Mouse (Mus musculus) embryonic facial prominence, embryonic 11.5 days (tissue): ENCODE results near the gene Tmem120a. TPM values are rescaled to one million over a fixed set of nuclear protein-coding genes. Genes with fewer than 3 reads are reported as not detected.

Experiments
- ATAC-seq: fragments of 200-750 bp; cut with Nextera tagmentation; replicated peaks from 2 replicates; pipeline ENCODE4 v1.8.0; 2017; ENCODE audit warnings: low read depth; ENCODE audit not compliant: insufficient number of reproducible peaks, low FRiP score, low TSS enrichment
- DNase-seq: peaks from one replicate; pipeline ENCODE4 v3.0.0-alpha.2; 2015; ENCODE audit warnings: low spot score
- H3K27ac ChIP-seq: fragments of 300-500 bp; sonication (generic); replicated peaks from 2 replicates; pipeline ENCODE4 v1.5.1; 2014; ENCODE audit warnings: mild to moderate bottlenecking, low read depth, low read length, control low read depth
- H3K27me3 ChIP-seq: fragments of 300-500 bp; sonication (generic); 2 replicates; pipeline ENCODE4 v1.6.1; 2014; ENCODE audit warnings: mild to moderate bottlenecking, low read length, moderate library complexity, mixed read lengths; ENCODE audit not compliant: control insufficient read depth, insufficient read depth
- H3K36me3 ChIP-seq: fragments of 300-500 bp; sonication (generic); replicated peaks from 2 replicates; pipeline ENCODE4 v1.6.1; 2014; ENCODE audit warnings: low read depth, mild to moderate bottlenecking, low read length, moderate library complexity, mixed read lengths; ENCODE audit not compliant: control insufficient read depth, insufficient read depth
- H3K4me1 ChIP-seq: fragments of 300-500 bp; sonication (generic); 2 replicates; pipeline ENCODE4 v1.6.1; 2014; ENCODE audit warnings: low read length, mixed read lengths; ENCODE audit not compliant: control insufficient read depth, insufficient read depth
- H3K4me2 ChIP-seq: fragments of 300-500 bp; sonication (generic); 2 replicates; pipeline ENCODE4 v1.6.1; 2014; ENCODE audit warnings: low read depth, mild to moderate bottlenecking, control low read depth, low read length, moderate library complexity
- H3K4me3 ChIP-seq: fragments of 300-500 bp; sonication (generic); 2 replicates; pipeline ENCODE4 v1.5.1; 2014; ENCODE audit warnings: low read depth, low read length, control low read depth
- H3K9ac ChIP-seq: fragments of 300-500 bp; sonication (generic); replicated peaks from 2 replicates; pipeline ENCODE4 v1.6.1; 2014; ENCODE audit warnings: mild to moderate bottlenecking, control low read depth, low read length
- H3K9me3 ChIP-seq: fragments of 300-500 bp; sonication (generic); replicated peaks from 2 replicates; pipeline ENCODE4 v1.6.1; 2016; ENCODE audit warnings: mild to moderate bottlenecking, low read length, inconsistent platforms, mixed read lengths; ENCODE audit not compliant: control insufficient read depth
- WGBS: fragments of 180-500 bp; shearing (Covaris S2); extraction: QIAGEN DNeasy Blood & Tissue Kit; methylation state at CpG from one replicate; pipeline ENCODE4 v1.1.7; 2014; 5-methylcytosine and 5-hydroxymethylcytosine counted together
- polyA plus RNA-seq: library from polyadenylated mRNA; unstranded; fragments of >200 nt; fragmentation: Nextera tagmentation; extraction: Ambion mirVana; gene quantifications from 2 replicates; pipeline ENCODE4 v1.2.1, GENCODE M21; 2014

Gene Tmem120a
- polyA plus RNA-seq: 47.1 and 57.3 TPM in 2 replicates

DNA sequence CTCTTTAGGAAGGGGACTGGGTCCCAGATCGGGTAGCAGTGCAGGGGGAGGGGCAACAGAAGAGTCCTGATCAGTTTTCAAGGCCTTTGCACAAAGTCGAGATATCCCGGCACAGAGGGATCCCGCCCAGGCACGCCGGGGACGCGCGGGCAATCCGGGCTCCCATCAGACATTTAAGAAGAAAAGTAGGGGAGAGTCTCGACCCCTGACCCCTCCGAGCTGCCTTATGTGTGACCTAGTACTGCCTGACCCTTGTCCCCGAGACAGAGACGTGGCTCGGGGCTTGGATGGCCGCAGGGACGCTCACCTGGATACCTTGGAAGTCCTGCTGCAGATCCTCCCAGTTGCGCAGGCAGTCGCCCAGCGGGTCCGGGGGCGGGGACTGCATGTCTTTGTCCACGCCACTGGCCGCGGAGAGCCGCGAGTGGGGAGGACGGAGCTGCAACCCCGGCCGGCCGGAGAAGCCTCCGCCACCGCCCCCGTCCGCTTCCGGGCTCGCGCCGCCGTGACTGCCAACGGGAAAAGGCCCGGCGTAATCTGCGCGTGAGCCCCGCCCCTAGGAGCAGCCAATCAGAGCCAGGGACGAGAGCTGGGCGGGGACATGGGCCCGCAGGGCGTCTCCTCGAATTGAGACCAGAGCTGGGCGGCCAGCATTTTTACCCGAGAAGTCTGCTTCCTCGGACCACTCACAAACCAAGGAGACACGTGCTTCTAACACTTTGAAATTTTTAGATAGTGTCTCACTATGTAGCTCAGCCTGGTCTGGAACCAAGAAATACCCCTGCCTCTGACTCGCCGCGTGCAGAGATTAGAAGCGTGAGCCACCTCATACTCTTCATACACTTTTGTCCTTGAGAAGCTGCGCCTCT is at the start of gene Tmem120a:
Gene Tmem120a, minus strand, starts transcription at position 708 of the 869 bp plus-strand sequence.
- peak within 1 kb of the TSS; percentile 67 for H3K4me2 ChIP-seq
- no peak within 1 kb of the TSS; the same call in 1 of the 2 replicates for H3K27ac ChIP-seq
- ATAC-seq (peak; percentile 93), DNase-seq (peak; percentile 96)
- H3K4me3 ChIP-seq: peak within 1 kb of the TSS; percentile 52
- peaks cover 3% of the 10 kb centered on the region for H3K4me1 ChIP-seq
- WGBS: under 1% methylated on average over 56 of the region's 60 CpGs
- peak within 1 kb of the TSS; percentile 40 for H3K9ac ChIP-seq
- H3K9me3 ChIP-seq: no peaks in the 10 kb centered on the region
- H3K27me3 ChIP-seq: no peaks in the 10 kb centered on the region
- H3K36me3 ChIP-seq: no peaks in the 10 kb centered on the region; the same call in 1 of the 2 replicates

DNA sequence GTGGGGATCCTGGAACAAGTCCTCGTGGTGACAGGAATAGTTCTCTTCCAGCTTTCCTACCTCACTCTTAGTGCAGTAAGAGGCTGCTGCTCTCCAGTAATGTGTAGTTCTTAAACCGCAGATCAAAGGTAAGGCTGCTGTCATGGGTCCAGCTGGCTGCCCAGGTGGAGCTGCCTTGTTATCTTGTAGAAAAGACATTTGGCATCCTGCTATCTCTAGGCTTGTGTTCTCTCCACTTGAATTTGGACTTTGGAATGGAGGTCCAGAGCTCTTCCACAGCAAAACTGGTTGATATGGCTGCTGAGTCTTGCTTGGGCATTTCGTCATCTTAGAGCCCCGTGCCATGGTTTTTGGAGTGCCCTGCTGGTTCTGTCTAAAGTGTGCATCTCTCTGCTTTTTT is 38.7 kb upstream of the Tmem120a start:
- DNase-seq (no peak), ATAC-seq (no peak)
- Histone ChIP-seq H3K4me3 (no peak overlapping the region), H3K36me3 (peaks cover 11% of the 10 kb centered on the region), H3K27me3 (no peaks in the 10 kb centered on the region), H3K4me2 (no peak overlapping the region), H3K9ac (no peak overlapping the region), H3K27ac (no peak overlapping the region), H3K9me3 (no peaks in the 10 kb centered on the region), H3K4me1 (no peaks in the 10 kb centered on the region; the same call in 1 of the 2 replicates)
- 93% methylated on average over 4 of the region's 4 CpGs for WGBS

DNA sequence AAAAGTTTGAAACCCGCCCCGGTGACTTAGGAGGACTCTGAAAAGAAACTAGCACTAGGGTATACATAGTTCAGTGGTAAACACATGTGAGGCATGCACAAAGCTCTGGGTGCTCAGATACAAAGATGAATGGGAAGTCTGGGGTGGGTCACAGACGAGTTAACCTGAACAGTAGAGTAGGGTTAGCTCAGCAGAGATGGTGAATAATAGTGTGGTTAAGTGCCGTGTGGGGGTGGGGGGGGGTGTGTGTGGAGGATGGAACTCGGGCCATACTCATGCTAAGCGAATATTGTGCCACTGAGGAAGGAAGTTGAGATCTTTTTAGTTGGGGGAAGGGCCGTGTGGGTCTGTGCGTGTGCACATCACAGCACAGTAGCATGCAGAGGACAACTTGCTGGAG is 36.1 kb upstream of the Tmem120a start:
- DNase-seq (no peak), ATAC-seq (no peak)
- no peak overlapping the region for H3K4me3 ChIP-seq
- no peaks in the 10 kb centered on the region for H3K9me3 ChIP-seq
- no peaks in the 10 kb centered on the region; the same call in 1 of the 2 replicates for H3K4me1 ChIP-seq
- H3K4me2 ChIP-seq: no peak overlapping the region
- peaks cover 9% of the 10 kb centered on the region for H3K36me3 ChIP-seq
- H3K27me3 ChIP-seq: no peaks in the 10 kb centered on the region
- 88% methylated on average over 8 of the region's 8 CpGs for WGBS
- H3K9ac ChIP-seq: no peak overlapping the region; the same call in 1 of the 2 replicates
- H3K27ac ChIP-seq: no peak overlapping the region

DNA sequence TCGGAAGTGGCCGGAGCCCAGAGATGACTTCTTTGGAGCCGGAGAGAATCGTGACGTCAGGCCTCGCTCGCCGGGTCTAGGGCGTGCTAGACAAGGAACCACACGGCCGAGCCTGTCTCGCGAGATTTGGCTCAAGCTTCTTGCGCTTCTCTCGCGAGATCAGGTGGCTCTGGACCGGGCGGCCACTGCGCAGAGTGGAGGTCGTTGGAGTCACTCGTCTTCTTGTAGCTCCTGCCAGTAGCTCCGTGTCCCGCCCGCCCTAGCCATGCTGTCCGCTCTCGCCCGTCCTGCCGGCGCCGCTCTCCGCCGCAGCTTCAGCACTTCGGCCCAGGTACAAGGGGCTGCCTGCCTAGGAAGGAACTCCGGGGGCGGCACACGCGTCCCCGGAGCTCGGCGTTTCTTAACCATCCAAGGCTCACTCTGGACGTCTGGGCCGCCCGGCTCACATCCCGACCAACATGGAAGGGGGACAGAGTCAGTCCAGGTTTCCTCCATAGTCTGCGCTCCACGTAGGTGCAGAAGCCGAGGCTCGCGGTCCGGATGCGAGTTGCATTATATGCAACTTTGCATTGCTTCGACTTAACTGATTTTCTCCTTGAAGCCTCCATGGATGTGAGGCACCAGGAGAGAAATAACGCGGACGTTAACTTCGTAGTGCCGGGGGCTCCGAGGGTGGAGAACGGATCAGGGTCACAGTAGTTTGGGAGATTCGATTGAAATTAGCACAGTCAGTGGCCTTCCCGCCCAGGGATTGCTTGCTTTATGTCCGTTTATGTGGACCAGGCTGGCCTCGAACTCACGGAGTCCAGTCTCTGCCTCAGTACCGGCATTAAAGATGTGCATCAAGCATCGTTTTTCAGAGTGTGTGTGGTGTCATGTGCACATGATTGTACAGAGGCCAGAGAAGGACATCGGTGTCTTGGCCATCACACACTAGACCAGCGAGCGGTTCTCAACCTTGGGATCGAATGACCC is 34.5 kb upstream of the Tmem120a start, which contains the start of gene Mdh2:
Gene Mdh2, plus strand, starts transcription at position 10 of the 975 bp plus-strand sequence.
- WGBS: 2% methylated on average over 69 of the region's 70 CpGs
- peak within 1 kb of the TSS; percentile 93 for H3K9ac ChIP-seq
- peaks cover 2% of the 10 kb centered on the region; the same call in 1 of the 2 replicates for H3K36me3 ChIP-seq
- peak within 1 kb of the TSS; percentile 78 for H3K4me2 ChIP-seq
- DNase-seq (peak; percentile 100), ATAC-seq (peak; percentile 97)
- H3K4me1 ChIP-seq: no peaks in the 10 kb centered on the region; the same call in 1 of the 2 replicates
- peak within 1 kb of the TSS; percentile 88 for H3K27ac ChIP-seq
- no peaks in the 10 kb centered on the region for H3K9me3 ChIP-seq
- H3K4me3 ChIP-seq: peak within 1 kb of the TSS; percentile 86
- no peaks in the 10 kb centered on the region for H3K27me3 ChIP-seq

DNA sequence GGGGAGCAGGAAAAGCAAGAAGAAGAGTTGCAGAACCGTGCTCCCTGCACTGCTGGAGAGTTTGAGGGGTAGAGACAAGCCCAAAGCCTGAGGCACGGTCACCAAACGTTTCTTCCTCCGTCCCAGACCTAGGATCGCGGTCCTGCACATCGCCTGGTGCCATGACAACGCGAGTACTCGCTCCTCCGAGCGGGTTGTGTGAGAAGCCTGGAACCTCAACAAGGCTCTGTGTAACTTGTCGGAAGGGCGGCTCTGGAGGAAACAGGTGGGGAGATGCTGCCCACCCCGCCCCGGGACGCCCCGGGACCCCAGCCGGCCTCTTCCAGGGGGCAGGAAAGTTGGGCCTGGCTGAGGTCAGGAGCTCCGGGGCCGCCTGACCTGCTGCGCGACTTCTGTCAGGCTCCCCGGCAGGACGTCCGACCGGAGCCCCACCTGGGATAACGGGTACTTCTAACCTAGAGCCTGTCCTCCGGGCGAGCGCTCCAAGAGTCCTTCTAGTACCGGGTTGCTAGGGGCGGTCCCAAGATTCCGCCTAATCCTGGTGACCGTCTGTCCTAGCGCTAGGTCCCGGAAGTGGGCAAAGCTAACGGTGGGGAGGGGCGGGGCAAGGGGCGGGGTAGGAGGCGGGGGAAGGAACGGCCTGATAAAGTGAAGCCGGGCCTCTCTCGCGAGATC is 33.7 kb upstream of the Tmem120a start, which contains the start of gene Styxl1:
Gene Styxl1, minus strand, starts transcription at position 590 of the 675 bp plus-strand sequence.
- Histone ChIP-seq H3K9ac (peak within 1 kb of the TSS; percentile 93), H3K36me3 (no peaks in the 10 kb centered on the region), H3K4me2 (peak within 1 kb of the TSS; percentile 78), H3K27me3 (no peaks in the 10 kb centered on the region), H3K4me3 (peak within 1 kb of the TSS; percentile 86), H3K4me1 (no peaks in the 10 kb centered on the region; the same call in 1 of the 2 replicates), H3K27ac (peak within 1 kb of the TSS; percentile 88), H3K9me3 (no peaks in the 10 kb centered on the region)
- WGBS: under 1% methylated on average over 45 of the region's 45 CpGs
- peak; percentile 91 for ATAC-seq
- DNase-seq: peak; percentile 59

DNA sequence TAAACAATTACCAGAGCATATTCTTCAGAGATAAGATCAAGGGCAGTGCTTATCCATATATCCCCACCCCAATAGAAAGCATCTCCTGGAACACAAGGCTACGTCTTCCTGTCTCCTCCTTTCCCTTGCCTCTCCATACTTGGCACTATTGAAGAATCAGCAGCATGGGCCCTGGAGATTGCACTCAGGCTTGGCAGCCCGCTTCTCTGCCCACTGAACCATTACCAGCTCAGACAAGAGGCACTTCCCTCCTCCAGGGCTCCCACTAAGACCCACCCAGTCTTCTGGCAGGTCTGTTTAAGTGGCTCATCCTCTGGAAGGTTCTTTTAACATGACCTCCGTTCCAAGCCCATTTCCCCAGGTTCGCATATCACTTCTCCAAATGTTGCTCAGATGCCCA is 32.3 kb upstream of the Tmem120a start:
- H3K4me3 ChIP-seq: no peak overlapping the region
- no peak overlapping the region for H3K9ac ChIP-seq
- H3K4me1 ChIP-seq: no peaks in the 10 kb centered on the region; the same call in 1 of the 2 replicates
- DNase-seq (no peak), ATAC-seq (no peak)
- H3K27me3 ChIP-seq: no peaks in the 10 kb centered on the region
- H3K4me2 ChIP-seq: no peak overlapping the region
- H3K27ac ChIP-seq: no peak overlapping the region
- WGBS: 87% methylated on average over 4 of the region's 4 CpGs
- no peaks in the 10 kb centered on the region for H3K36me3 ChIP-seq
- H3K9me3 ChIP-seq: no peaks in the 10 kb centered on the region

DNA sequence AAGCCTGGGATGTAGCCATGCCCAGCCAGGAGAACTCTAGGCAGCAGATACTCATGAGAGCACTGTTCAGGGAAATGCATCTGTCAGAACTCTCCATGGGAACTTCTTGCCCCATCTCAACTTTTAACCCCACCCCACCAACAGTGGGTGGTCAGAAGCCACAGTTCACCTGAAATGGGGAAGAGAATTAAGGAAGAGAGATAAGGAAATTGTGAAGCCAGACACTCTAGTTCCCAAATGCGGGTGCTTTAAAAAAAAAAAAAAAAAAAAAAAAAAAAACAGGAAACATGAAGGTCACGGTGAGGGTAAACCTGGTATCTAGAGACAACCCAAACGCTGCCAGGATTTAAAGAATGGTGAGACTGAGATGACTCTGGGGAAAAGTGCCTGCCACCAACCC is 28.3 kb upstream of the Tmem120a start:
- 52% methylated on average over 3 of the region's 3 CpGs for WGBS
- Histone ChIP-seq H3K27me3 (no peaks in the 10 kb centered on the region), H3K9ac (no peak overlapping the region), H3K9me3 (no peaks in the 10 kb centered on the region), H3K36me3 (no peaks in the 10 kb centered on the region), H3K4me3 (no peak overlapping the region), H3K27ac (no peak overlapping the region), H3K4me2 (no peak overlapping the region), H3K4me1 (no peaks in the 10 kb centered on the region; the same call in 1 of the 2 replicates)
- no peak for ATAC-seq
- DNase-seq: no peak
